Mouse (Mus musculus) yolk sac, embryonic 10.5 days (tissue): ENCODE measurements at regions not wholly inside any gene's neighbourhood (a gene's known extent, or its start where the extent isn't known, plus 50 kb on each side); places are given as distances from the start of the nearest gene placed in this dataset.

ENCODE experiments used
- DNase-seq: peaks from one replicate; pipeline ENCODE4 v3.0.0-alpha.2; 2017; ENCODE audit warnings: low spot score

- no peak for DNase-seq
Observed at GRCm38 (mm10) chr5:118380052-118380421, 135.0 kb downstream of the 2410131K14Rik start.

GRCm38 (mm10) chr5:118380422-118381293, 135.6 kb downstream of the 2410131K14Rik start:
- peak; percentile 70 for DNase-seq

- peak; percentile 42 for DNase-seq
Observed at GRCm38 (mm10) chr5:118381294-118381675, 136.3 kb downstream of the 2410131K14Rik start.

GRCm38 (mm10) chr5:118386126-118386525, 141.1 kb downstream of the 2410131K14Rik start:
- no peak for DNase-seq

- no peak for DNase-seq
Observed at GRCm38 (mm10) chr5:118388419-118388818, 143.4 kb downstream of the 2410131K14Rik start.

- no peak for DNase-seq
Observed at GRCm38 (mm10) chr5:118390691-118391373, 145.8 kb downstream of the 2410131K14Rik start.

- DNase-seq, result no peak
Observed at GRCm38 (mm10) chr5:118392932-118393487, 148.0 kb downstream of the 2410131K14Rik start.

GRCm38 (mm10) chr5:118394051-118394450, 149.0 kb downstream of the 2410131K14Rik start:
- no peak for DNase-seq

GRCm38 (mm10) chr5:118396004-118396725, 151.1 kb downstream of the 2410131K14Rik start:
- DNase-seq, result no peak

- no peak for DNase-seq
Observed at GRCm38 (mm10) chr5:118400926-118401325, 155.9 kb downstream of the 2410131K14Rik start.

- no peak for DNase-seq
Observed at GRCm38 (mm10) chr5:118404398-118404797, 156.1 kb upstream of the Med13l start.

GRCm38 (mm10) chr5:118405421-118405820, 155.1 kb upstream of the Med13l start:
- no peak for DNase-seq

GRCm38 (mm10) chr5:118407451-118407850, 153.0 kb upstream of the Med13l start:
- no peak for DNase-seq

- DNase-seq, result no peak
Observed at GRCm38 (mm10) chr5:118407973-118408372, 152.5 kb upstream of the Med13l start.

- no peak for DNase-seq
Observed at GRCm38 (mm10) chr5:118408826-118409225, 151.7 kb upstream of the Med13l start.

- peak; percentile 27 for DNase-seq
Observed at GRCm38 (mm10) chr5:118413428-118414282, 146.8 kb upstream of the Med13l start.

- no peak for DNase-seq
Observed at GRCm38 (mm10) chr5:118419344-118420037, 141.0 kb upstream of the Med13l start.

- DNase-seq, result no peak
Observed at GRCm38 (mm10) chr5:118421884-118422821, 138.3 kb upstream of the Med13l start.

GRCm38 (mm10) chr5:118424177-118424576, 136.3 kb upstream of the Med13l start:
- no peak for DNase-seq
